Mouse (Mus musculus): ENCODE measurements around the gene Hk3.
A peak's percentile ranks its signal among the peaks of the same experiment; 100 is the strongest.

Gene Hk3

GRCm38 (mm10) chr13:55002090-55002489 is 19.1 kb downstream of the Hk3 start:
- no peak for DNase-seq (ENCODE audit: low spot score)

GRCm38 (mm10) chr13:55000433-55000832 is 20.8 kb downstream of the Hk3 start:
- no peak for DNase-seq (ENCODE audit: low spot score)

- no peak for DNase-seq (ENCODE audit: low spot score)
Observed at GRCm38 (mm10) chr13:54997568-54997967, 23.6 kb downstream of the Hk3 start.

DNA sequence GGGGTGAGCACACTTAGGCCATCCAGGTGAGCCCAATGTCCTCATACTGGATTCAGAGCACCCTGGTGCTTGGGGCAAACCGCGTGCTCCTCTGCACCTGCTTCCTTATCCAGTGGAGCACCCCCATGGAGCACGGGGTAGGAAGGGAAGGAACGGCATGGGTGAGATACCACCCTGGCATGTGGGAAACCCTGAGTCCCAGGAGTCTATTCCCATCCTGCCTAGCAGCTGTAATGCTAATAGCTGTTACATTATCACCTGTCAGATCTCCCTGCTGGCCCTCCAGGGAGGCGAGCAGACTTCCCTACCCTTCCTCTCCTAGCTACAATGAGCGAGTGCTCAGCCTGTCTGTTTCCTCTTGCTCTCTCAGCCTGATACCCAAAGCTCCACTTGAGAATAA is 26.0 kb downstream of the Hk3 start:
- no peak for DNase-seq (ENCODE audit: low spot score)

- DNase-seq (ENCODE audit: low spot score), result no peak
Observed at GRCm38 (mm10) chr13:54994576-54994975, 26.6 kb downstream of the Hk3 start.

DNA sequence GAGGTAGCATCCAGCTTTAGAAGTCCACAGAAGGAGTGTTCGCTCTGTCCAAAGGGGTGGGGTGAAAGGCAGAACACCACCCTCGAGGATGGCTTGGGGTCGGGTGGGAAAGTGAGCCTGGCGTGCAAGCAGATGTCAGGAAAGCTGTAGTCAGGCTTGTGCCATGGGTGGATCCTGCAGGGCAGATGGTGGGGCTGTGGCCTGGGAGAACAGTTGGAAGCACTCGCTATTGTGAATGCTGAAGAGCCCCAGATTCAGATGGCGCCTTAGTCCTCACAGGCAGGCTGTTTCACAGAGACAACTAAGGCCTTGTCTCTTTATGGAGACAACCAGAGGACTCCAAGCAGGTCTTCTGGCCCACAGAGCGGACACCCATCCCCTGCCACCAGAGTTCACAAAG is 29.0 kb downstream of the Hk3 start:
- no peak for DNase-seq (ENCODE audit: low spot score)

DNA sequence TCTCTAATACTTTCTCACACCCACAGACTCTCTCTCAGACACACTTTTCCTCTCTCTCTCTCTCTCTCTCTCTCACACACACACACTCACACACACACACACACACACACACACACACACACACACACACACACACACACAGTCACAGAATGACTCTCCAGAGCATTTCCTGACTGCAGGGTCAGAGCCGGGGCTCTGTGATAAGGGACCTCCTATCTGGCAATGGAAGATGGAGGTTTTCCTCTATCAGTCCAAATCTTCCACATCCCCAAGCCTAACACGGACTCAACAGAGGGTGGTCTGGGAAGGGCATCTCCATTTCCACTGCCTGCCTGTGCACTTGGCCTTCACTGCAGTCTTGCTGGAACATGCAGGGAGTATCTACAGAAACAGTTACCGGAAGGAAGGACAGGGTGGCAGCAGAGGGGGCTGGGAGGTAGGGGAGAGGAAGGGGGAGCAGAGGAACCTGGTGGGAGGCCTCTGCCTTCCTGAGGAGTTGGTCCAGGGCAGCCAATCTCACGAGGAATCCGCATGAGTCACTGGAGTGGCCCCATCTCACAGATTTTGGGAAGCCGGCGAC is 32.9 kb downstream of the Hk3 start:
- DNase-seq (ENCODE audit: low spot score), result no peak

GRCm38 (mm10) chr13:54987405-54987804 is 33.8 kb downstream of the Hk3 start:
- DNase-seq (ENCODE audit: low spot score), result no peak

- no peak for DNase-seq (ENCODE audit: low spot score)
Observed at GRCm38 (mm10) chr13:54983614-54984013, 37.6 kb downstream of the Hk3 start.

DNA sequence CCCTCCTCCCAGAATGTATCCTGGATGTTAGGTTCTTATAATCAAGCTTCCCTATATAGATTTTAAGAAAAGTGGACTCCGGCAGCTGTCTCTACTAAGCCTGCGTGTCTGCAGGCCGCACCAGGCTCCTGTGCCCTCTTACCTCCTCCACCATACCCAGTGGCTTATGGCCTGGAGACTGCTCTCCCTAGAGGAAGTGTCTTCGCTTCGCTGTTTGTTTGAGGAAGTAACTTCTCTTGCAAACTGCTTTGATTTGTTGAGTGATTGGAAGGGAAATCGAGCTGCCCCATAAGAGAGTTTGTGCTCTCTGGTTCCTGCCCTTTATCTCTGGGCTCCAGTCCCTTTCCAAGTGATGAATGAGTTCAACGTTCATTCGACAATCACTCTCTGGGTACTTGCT is 38.2 kb downstream of the Hk3 start:
- no peak for DNase-seq (ENCODE audit: low spot score)

DNA sequence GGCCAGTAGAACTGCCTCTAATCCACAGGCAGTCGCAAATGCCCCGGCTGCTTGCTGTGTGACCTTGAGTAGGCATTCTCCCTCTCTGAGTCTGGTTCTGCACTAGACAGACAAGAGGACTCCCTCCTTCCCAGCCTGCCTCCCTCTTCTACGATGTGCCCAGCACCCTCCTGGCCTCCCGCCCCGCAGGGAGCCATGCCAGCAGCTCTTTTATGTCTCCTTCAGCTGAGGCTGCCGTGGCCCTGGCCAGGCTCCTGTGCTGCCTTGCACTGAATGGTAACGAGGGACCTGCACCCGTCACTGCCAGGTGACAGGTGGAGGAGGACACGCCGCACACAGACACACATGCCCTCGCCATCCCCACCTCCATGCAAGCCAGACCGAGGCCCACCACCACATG is 40.2 kb downstream of the Hk3 start:
- no peak for DNase-seq (ENCODE audit: low spot score)

GRCm38 (mm10) chr13:54978804-54979203 is 42.4 kb downstream of the Hk3 start:
- no peak for DNase-seq (ENCODE audit: low spot score)

DNA sequence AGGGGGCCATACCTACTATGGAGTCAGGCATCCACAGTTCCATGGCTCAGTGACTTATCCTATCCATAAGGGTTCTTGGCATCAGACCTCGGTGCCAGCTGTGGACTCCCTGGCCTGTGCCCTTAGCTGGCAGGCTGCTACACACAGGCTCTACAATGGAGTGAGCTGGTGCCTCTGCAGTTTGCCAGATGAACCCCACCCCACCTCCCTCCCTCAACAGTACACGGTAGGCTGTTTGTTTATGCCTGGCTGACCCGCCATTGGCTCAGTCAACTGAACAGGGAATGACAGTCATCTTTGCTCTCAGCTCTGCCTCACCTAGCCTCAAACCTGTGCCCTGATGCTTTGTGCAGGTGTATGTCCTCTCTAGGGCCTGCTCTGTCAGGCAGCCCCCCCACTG is 45.6 kb downstream of the Hk3 start:
- DNase-seq (ENCODE audit: low spot score), result no peak

DNA sequence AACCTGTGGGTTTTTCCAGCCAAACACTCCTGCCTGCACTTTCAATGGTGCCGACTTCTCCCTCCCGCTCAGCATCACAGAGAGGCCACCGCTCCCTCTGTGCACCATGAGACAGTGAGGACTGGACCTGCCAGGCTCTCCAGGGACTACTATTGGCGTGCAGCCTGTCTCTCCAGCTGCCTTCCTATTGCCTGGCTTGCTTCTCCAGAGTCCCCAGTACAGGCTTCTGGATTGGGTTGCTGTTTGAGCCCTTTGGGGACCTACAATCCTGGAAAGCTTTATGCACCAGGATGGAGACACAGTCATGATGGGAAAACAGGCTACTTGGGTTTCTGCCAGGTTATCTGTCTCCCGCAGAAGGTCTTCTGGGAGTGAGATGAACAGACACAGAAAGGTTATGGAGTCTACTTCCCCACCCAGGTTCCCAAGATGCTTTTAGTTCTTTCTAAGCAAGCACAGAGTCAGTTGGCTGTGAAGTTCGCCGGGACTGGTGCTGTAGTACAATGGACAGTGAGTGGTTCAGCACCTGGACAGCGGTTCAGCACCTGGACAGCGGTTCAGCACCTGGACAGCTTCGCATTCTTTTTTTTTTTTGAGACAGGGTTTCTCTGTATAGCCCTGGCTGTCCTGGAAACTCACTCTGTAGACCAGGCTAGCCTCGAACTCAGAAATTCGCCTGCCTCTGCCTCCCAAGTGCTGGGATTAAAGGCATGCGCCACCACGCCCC is 50.5 kb downstream of the Hk3 start:
- DNase-seq (ENCODE audit: low spot score), result peak; percentile 31

DNA sequence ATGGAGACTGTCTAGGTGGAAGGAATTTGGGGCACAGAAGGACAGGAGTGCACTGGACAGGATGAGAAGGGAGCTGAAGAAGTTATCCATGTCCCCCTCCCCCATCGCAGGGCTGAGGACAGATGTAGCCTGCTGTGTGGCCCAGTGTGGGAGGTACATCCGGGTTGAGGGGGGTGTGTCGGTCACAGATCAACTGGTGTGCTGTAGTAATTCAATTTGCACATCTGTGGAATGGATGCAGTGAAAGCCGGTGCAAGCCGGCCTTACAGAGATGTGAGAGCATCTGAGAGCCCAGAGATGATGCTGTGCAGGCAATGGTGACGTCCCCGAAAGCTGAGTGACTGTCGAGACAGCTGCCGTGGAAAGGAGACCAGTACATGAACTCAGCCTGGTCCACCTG is 51.7 kb downstream of the Hk3 start:
- DNase-seq (ENCODE audit: low spot score), result no peak

DNA sequence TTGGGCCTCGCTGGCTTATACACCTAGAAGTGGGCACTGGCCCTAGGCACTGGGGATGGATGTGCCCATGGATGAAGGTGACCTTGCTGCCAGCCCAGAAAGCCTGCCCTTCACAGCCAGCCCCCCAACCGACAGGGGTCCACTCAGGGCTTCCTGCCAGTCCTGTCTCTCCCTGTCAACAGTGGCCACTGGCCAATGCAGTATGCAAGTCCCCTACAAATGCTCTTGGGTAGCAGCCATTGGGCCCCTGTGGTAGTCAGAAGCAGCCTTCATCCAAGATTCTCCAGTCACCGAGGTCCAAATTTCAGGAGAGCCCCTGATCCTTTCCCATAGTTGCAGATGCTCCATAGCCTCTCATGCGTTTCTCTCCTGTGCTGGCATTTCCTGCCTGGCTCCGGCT is 52.5 kb downstream of the Hk3 start:
- no peak for DNase-seq (ENCODE audit: low spot score)

DNA sequence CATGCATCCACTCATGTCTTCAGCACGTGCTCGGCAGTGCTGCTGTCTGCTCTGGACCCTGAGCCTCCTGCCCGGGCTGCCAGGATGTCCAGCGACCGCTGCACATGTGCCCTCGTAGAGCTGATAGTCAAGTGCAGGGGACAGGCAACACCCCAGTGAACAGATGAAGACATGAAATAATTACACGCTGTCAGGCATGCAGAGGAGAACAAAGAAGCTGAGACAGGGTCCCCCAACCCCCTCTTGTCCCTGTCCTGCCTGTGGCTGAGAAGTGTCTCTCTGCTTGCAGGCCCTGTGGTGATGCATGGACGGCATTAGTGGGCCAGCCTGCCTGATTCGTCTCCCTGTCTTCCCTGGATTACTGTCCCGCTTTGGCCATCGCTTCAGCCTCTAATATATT is 53.7 kb downstream of the Hk3 start:
- DNase-seq (ENCODE audit: low spot score), result no peak

GRCm38 (mm10) chr13:54965256-54965655 is 55.9 kb downstream of the Hk3 start:
- no peak for DNase-seq (ENCODE audit: low spot score)

DNA sequence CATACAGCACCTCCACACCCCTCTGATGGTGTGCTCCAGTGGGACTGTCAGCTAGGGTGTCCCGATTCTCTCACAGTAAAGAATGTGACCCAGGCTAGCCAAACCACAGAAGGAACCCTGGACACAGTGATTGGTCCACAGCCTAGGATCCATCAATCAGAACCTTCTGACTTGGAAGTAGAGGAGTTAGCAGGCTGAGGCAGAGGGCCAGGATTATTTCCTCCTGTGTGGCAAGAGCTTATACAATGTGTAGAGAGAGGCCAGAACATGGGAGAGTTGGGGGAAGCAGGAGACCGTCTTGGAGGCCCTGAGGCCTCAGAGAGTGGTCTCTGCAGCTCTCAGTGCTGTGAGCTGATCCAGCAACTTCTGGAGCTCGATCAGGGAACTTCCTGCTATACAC is 60.7 kb downstream of the Hk3 start:
- no peak for DNase-seq (ENCODE audit: low spot score)

DNA sequence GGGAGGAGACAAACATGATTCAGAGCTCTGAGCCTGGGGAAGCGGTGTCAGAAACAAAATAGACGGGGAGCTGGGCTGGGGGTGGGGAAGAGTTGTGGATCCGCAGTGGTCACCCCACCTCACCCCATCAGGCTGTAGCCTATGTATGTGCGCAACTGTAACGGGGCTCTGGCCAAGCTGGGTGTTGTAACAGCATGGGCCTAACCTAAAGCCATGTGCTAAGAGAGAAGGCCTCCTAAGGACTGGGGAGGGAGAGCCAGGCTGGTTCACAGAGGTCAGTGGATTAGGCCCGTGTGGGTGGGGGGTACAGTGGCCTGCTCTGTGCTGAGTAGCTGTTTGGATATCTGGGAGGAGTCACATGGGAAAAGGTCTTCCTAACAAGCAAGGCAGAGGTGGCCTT is 61.3 kb downstream of the Hk3 start:
- no peak for DNase-seq (ENCODE audit: low spot score)

GRCm38 (mm10) chr13:54959059-54959701 is 62.0 kb downstream of the Hk3 start:
- no peak for DNase-seq (ENCODE audit: low spot score)

GRCm38 (mm10) chr13:54957281-54957680 is 63.9 kb downstream of the Hk3 start:
- DNase-seq (ENCODE audit: low spot score), result no peak

Data from testis, postnatal 14 days (tissue).